Mouse (Mus musculus) heart, embryonic 13.5 days (tissue): ENCODE measurements at regions not wholly inside any gene's neighbourhood (a gene's known extent, or its start where the extent isn't known, plus 50 kb on each side); places are given as distances from the start of the nearest gene placed in this dataset.
"Not testable (repeated sequence)": the region's sequence is repeated elsewhere in the genome, so short reads cannot be mapped to it uniquely, and the experiment has no call there.

ENCODE experiments used
- ATAC-seq: fragments of 200-750 bp; cut with Nextera tagmentation; 2 replicates; pipeline ENCODE4 v1.8.0; 2017; ENCODE audit warnings: moderate TSS enrichment; ENCODE audit not compliant: insufficient number of reproducible peaks, low FRiP score, low TSS enrichment; ENCODE audit errors: extremely low read depth
- H3K27ac ChIP-seq: fragments of 300-500 bp; sonication (generic); replicated peaks from 2 replicates; pipeline ENCODE4 v1.5.1; 2015; ENCODE audit warnings: moderate library complexity, mild to moderate bottlenecking, inconsistent platforms
- H3K27me3 ChIP-seq: fragments of 300-500 bp; sonication (generic); replicated peaks from 2 replicates; pipeline ENCODE4 v1.6.1; 2015; ENCODE audit warnings: mild to moderate bottlenecking, inconsistent platforms
- H3K36me3 ChIP-seq: fragments of 300-500 bp; sonication (generic); 2 replicates; pipeline ENCODE4 v1.6.1; 2015; ENCODE audit warnings: mild to moderate bottlenecking, inconsistent platforms
- H3K4me1 ChIP-seq: fragments of 300-500 bp; sonication (generic); 2 replicates; pipeline ENCODE4 v1.6.1; 2015; ENCODE audit warnings: inconsistent platforms
- H3K4me2 ChIP-seq: fragments of 300-500 bp; sonication (generic); 2 replicates; pipeline ENCODE4 v1.6.1; 2015; ENCODE audit warnings: inconsistent platforms, mild to moderate bottlenecking, moderate library complexity
- H3K4me3 ChIP-seq: fragments of 300-500 bp; sonication (generic); 2 replicates; pipeline ENCODE4 v1.5.1; 2015; ENCODE audit warnings: moderate library complexity, mild to moderate bottlenecking, inconsistent platforms
- H3K9ac ChIP-seq: fragments of 300-500 bp; sonication (generic); 2 replicates; pipeline ENCODE4 v1.6.1; 2015; ENCODE audit warnings: inconsistent platforms, mild to moderate bottlenecking, moderate library complexity
- H3K9me3 ChIP-seq: fragments of 300-500 bp; sonication (generic); 2 replicates; pipeline ENCODE4 v1.6.1; 2016; ENCODE audit warnings: inconsistent platforms
- WGBS: fragments of 180-500 bp; shearing (Covaris S2); methylation state at CpG from one replicate; pipeline ENCODE4 v1.1.7; 2015; ENCODE audit warnings: mixed read lengths; 5-methylcytosine and 5-hydroxymethylcytosine counted together

GRCm38 (mm10) chr7:92984701-92985682, 94.7 kb upstream of the Fam181b start:
- H3K9me3 ChIP-seq = no peaks in the 10 kb centered on the region
- no peaks in the 10 kb centered on the region for H3K36me3 ChIP-seq
- H3K9ac ChIP-seq = no peak overlapping the region
- ATAC-seq = peak; percentile 54; the same call in 1 of the 2 replicates
- H3K27ac ChIP-seq = peak overlapping the region; percentile 62
- WGBS = 44% methylated on average over 18 of the region's 18 CpGs
- peak overlapping the region; percentile 51 for H3K4me2 ChIP-seq
- H3K4me1 ChIP-seq = peaks cover 10% of the 10 kb centered on the region
- H3K4me3 ChIP-seq = peak overlapping the region; percentile 14
- no peaks in the 10 kb centered on the region for H3K27me3 ChIP-seq

GRCm38 (mm10) chr7:92985683-92986070, 94.0 kb upstream of the Fam181b start:
- H3K27me3 ChIP-seq = no peaks in the 10 kb centered on the region
- H3K4me1 ChIP-seq = peaks cover 10% of the 10 kb centered on the region
- H3K27ac ChIP-seq = no peak overlapping the region
- no peaks in the 10 kb centered on the region for H3K36me3 ChIP-seq
- ATAC-seq = no peak
- H3K9me3 ChIP-seq = no peaks in the 10 kb centered on the region
- no peak overlapping the region for H3K4me2 ChIP-seq
- WGBS = 73% methylated on average over 2 of the region's 2 CpGs
- no peak overlapping the region for H3K9ac ChIP-seq
- no peak overlapping the region for H3K4me3 ChIP-seq

GRCm38 (mm10) chr7:92998886-92999285, 80.8 kb upstream of the Fam181b start:
- Histone ChIP-seq H3K36me3 (no peaks in the 10 kb centered on the region), H3K4me1 (no peaks in the 10 kb centered on the region), H3K9me3 (no peaks in the 10 kb centered on the region), H3K4me2 (no peak overlapping the region), H3K27me3 (no peaks in the 10 kb centered on the region), H3K9ac (no peak overlapping the region), H3K4me3 (no peak overlapping the region), H3K27ac (no peak overlapping the region)
- WGBS = 81% methylated on average over 3 of the region's 3 CpGs
- ATAC-seq = no peak

GRCm38 (mm10) chr7:93006694-93007231, 72.9 kb upstream of the Fam181b start:
- 35% methylated on average over 5 of the region's 5 CpGs for WGBS
- not testable (repeated sequence) for H3K9me3 ChIP-seq, ATAC-seq, H3K4me2 ChIP-seq, H3K9ac ChIP-seq, H3K4me3 ChIP-seq, H3K36me3 ChIP-seq, H3K27me3 ChIP-seq
- Histone ChIP-seq H3K4me1 (peaks cover 11% of the 10 kb centered on the region), H3K27ac (peak overlapping the region; percentile 45; the same call in 1 of the 2 replicates)

GRCm38 (mm10) chr7:93007721-93008120, 71.9 kb upstream of the Fam181b start:
- no peaks in the 10 kb centered on the region for H3K27me3 ChIP-seq
- 63% methylated on average over 4 of the region's 4 CpGs for WGBS
- no peak overlapping the region for H3K9ac ChIP-seq
- 0 out of 2 replicates have a peak overlapping the region, but pooled peaks have one; percentile 36 for H3K27ac ChIP-seq
- peaks cover 11% of the 10 kb centered on the region for H3K4me1 ChIP-seq
- no peaks in the 10 kb centered on the region for H3K36me3 ChIP-seq
- H3K9me3 ChIP-seq = no peaks in the 10 kb centered on the region
- no peak overlapping the region for H3K4me3 ChIP-seq
- no peak overlapping the region for H3K4me2 ChIP-seq
- no peak for ATAC-seq

- Histone ChIP-seq H3K9ac (no peak overlapping the region), H3K4me2 (no peak overlapping the region), H3K36me3 (no peaks in the 10 kb centered on the region), H3K27ac (no peak overlapping the region), H3K9me3 (no peaks in the 10 kb centered on the region), H3K4me1 (no peaks in the 10 kb centered on the region), H3K27me3 (no peaks in the 10 kb centered on the region), H3K4me3 (no peak overlapping the region)
- no peak for ATAC-seq
- 62% methylated on average over 1 of the region's 1 CpGs for WGBS
Measured at GRCm38 (mm10) chr7:93019390-93019789, 60.3 kb upstream of the Fam181b start.

GRCm38 (mm10) chr7:93023489-93024130, 56.1 kb upstream of the Fam181b start:
- H3K27ac ChIP-seq = no peak overlapping the region
- no peaks in the 10 kb centered on the region for H3K4me1 ChIP-seq
- H3K4me3 ChIP-seq = no peak overlapping the region
- no peaks in the 10 kb centered on the region for H3K9me3 ChIP-seq
- H3K4me2 ChIP-seq = no peak overlapping the region
- no peak overlapping the region for H3K9ac ChIP-seq
- no peaks in the 10 kb centered on the region for H3K36me3 ChIP-seq
- 59% methylated on average over 5 of the region's 5 CpGs for WGBS
- H3K27me3 ChIP-seq = no peaks in the 10 kb centered on the region
- ATAC-seq = no peak

GRCm38 (mm10) chr7:93026231-93026630, 53.4 kb upstream of the Fam181b start:
- Histone ChIP-seq H3K4me1 (no peaks in the 10 kb centered on the region), H3K9me3 (no peaks in the 10 kb centered on the region), H3K4me2 (no peak overlapping the region), H3K27me3 (no peaks in the 10 kb centered on the region), H3K27ac (no peak overlapping the region), H3K9ac (no peak overlapping the region), H3K4me3 (no peak overlapping the region), H3K36me3 (no peaks in the 10 kb centered on the region)
- no peak for ATAC-seq
- 67% methylated on average over 4 of the region's 4 CpGs for WGBS
